Mouse (Mus musculus): ENCODE measurements around the gene Sept5.

DNA sequence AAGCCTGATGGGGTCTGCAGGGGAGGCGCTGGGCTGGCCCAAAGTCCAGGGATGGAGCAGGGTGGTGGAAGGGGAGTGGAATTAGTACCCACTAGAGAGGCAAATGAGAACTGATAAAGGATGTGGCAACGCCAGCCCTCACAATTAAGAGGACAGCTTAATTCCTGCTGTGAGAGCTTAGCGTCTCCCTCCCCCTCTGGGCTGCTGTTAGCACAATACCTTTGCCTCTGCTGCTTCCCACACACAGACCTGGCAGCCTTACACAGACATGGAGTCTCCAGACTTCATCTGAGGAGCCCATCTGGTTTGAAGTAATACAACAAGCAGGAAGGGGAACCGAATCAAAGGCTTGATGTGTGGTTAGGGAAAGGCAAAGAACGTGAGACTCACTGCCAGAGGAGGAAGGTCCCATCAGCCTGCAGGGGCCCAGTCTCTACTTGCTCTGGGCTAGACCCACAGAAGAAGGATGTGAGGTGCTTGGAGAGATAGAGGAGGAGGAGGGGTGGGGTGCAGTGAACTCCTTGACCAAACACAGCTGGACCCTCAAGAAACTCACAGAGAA is 52.1 kb downstream of the Sept5 start:
- no peak for TF ChIP-seq CTCF (IDR thresholded peaks at IDR 0.05; ENCODE audit: control insufficient read depth, insufficient read depth, insufficient read length)
- no peak for TF ChIP-seq MAX (IDR thresholded peaks at IDR 0.05)
- TF ChIP-seq MYOG (IDR thresholded peaks at IDR 0.05; ENCODE audit: control insufficient read depth, extremely low read depth, insufficient read length) = no peak
- TF ChIP-seq FOSL1 (IDR thresholded peaks at IDR 0.05; ENCODE audit: insufficient read depth, low read length, poor library complexity, severe bottlenecking) = no peak
- no peak for TF ChIP-seq CEBPB (IDR thresholded peaks at IDR 0.05; ENCODE audit: low read depth)
- TF ChIP-seq USF1 (IDR thresholded peaks at IDR 0.05; ENCODE audit: low read depth) = no peak
- no peak for TF ChIP-seq MYOD1 (IDR thresholded peaks at IDR 0.05; ENCODE audit: control insufficient read depth, insufficient read length, low read depth)
